Mouse (Mus musculus) forebrain, embryonic 14.5 days (tissue): ENCODE results near the gene Tmem151b. TPM values are rescaled to one million over a fixed set of nuclear protein-coding genes. Genes with fewer than 3 reads are reported as not detected.

Experiments
- ATAC-seq: fragments of 200-750 bp; cut with Nextera tagmentation; 2 replicates; pipeline ENCODE4 v1.8.0; 2017; ENCODE audit warnings: mild to moderate bottlenecking, moderate library complexity
- DNase-seq: peaks from one replicate; pipeline ENCODE4 v3.0.0-alpha.2; 2015; ENCODE audit warnings: low spot score
- H3K27ac ChIP-seq: fragments of 300-500 bp; sonication (generic); 2 replicates; pipeline ENCODE4 v1.5.1; 2014; ENCODE audit warnings: low read depth, mild to moderate bottlenecking, control low read depth, low read length, moderate library complexity
- H3K27me3 ChIP-seq: fragments of 300-500 bp; sonication (generic); replicated peaks from 2 replicates; pipeline ENCODE4 v1.6.1; 2014; ENCODE audit warnings: low read length, control low read depth, mixed read lengths; ENCODE audit not compliant: control insufficient read depth, insufficient read depth
- H3K36me3 ChIP-seq: fragments of 300-500 bp; sonication (generic); 2 replicates; pipeline ENCODE4 v1.6.1; 2014; ENCODE audit warnings: low read length, control low read depth; ENCODE audit not compliant: control insufficient read depth, insufficient read depth
- H3K4me1 ChIP-seq: fragments of 300-500 bp; sonication (generic); 2 replicates; pipeline ENCODE4 v1.6.1; 2014; ENCODE audit warnings: antibody characterized with exemption, low read length, control low read depth; ENCODE audit not compliant: control insufficient read depth, insufficient read depth
- H3K4me2 ChIP-seq: fragments of 300-500 bp; sonication (generic); 2 replicates; pipeline ENCODE4 v1.6.1; 2014; ENCODE audit warnings: mild to moderate bottlenecking, control low read depth, low read length
- H3K4me3 ChIP-seq: fragments of 300-500 bp; sonication (generic); 2 replicates; pipeline ENCODE4 v1.5.1; 2014; ENCODE audit warnings: low read depth, low read length, control low read depth
- H3K9ac ChIP-seq: fragments of 300-500 bp; sonication (generic); 2 replicates; pipeline ENCODE4 v1.6.1; 2014; ENCODE audit warnings: mild to moderate bottlenecking, low read length, control low read depth, moderate library complexity
- H3K9me3 ChIP-seq: fragments of 300-500 bp; sonication (generic); replicated peaks from 2 replicates; pipeline ENCODE4 v1.6.1; 2016; ENCODE audit warnings: low read length, control low read depth, mixed read lengths; ENCODE audit not compliant: control insufficient read depth
- WGBS: fragments of 180-500 bp; shearing (Covaris S2); extraction: QIAGEN DNeasy Blood & Tissue Kit; methylation state at CpG from one replicate; pipeline ENCODE4 v1.1.7; 2014; 5-methylcytosine and 5-hydroxymethylcytosine counted together
- polyA plus RNA-seq: library from polyadenylated mRNA; unstranded; fragments of >200 nt; fragmentation: Nextera tagmentation; extraction: Ambion mirVana; gene quantifications from 2 replicates; pipeline ENCODE4 v1.2.1, GENCODE M21; 2014

Gene Tmem151b
- polyA plus RNA-seq, 1 experiment from 2014 or later, result 19.2 TPM

- no peak overlapping the region for H3K9ac ChIP-seq
- no peak overlapping the region for H3K4me3 ChIP-seq
- 65% methylated on average over 7 of the region's 7 CpGs for WGBS
- H3K36me3 ChIP-seq, result no peaks in the 10 kb centered on the region
- peaks cover 6% of the 10 kb centered on the region for H3K4me1 ChIP-seq
- ATAC-seq (no peak), DNase-seq (no peak)
- no peaks in the 10 kb centered on the region for H3K9me3 ChIP-seq
- no peaks in the 10 kb centered on the region for H3K27me3 ChIP-seq
- H3K27ac ChIP-seq, result no peak overlapping the region
- H3K4me2 ChIP-seq, result no peak overlapping the region
These were observed 29.4 kb upstream of the Tmem151b start for GRCm38 (mm10) chr17:45578843-45579242.

GRCm38 (mm10) chr17:45578242-45578641, 28.8 kb upstream of the Tmem151b start:
- no peak overlapping the region for H3K4me2 ChIP-seq
- ATAC-seq (no peak), DNase-seq (no peak)
- WGBS, result 44% methylated on average over 5 of the region's 5 CpGs
- H3K9me3 ChIP-seq, result no peaks in the 10 kb centered on the region
- H3K36me3 ChIP-seq, result no peaks in the 10 kb centered on the region
- H3K4me3 ChIP-seq, result no peak overlapping the region
- H3K27me3 ChIP-seq, result no peaks in the 10 kb centered on the region
- H3K9ac ChIP-seq, result no peak overlapping the region
- no peak overlapping the region for H3K27ac ChIP-seq
- peaks cover 6% of the 10 kb centered on the region for H3K4me1 ChIP-seq

GRCm38 (mm10) chr17:45575123-45575897, 25.8 kb upstream of the Tmem151b start:
- WGBS, result 88% methylated on average over 8 of the region's 8 CpGs
- H3K9ac ChIP-seq, result peak overlapping the region; percentile 99; the same call in 1 of the 2 replicates
- DNase-seq (no peak), ATAC-seq (no peak)
- no peaks in the 10 kb centered on the region for H3K27me3 ChIP-seq
- peaks cover 14% of the 10 kb centered on the region for H3K36me3 ChIP-seq
- no peaks in the 10 kb centered on the region for H3K9me3 ChIP-seq
- H3K4me3 ChIP-seq, result no peak overlapping the region
- peaks cover 6% of the 10 kb centered on the region for H3K4me1 ChIP-seq
- peak overlapping the region; percentile 98 for H3K27ac ChIP-seq
- H3K4me2 ChIP-seq, result no peak overlapping the region

GRCm38 (mm10) chr17:45574129-45574761, 24.8 kb upstream of the Tmem151b start:
- H3K9ac ChIP-seq, result peak overlapping the region; percentile 99
- ATAC-seq (peak; percentile 60), DNase-seq (peak; percentile 88)
- peak overlapping the region; percentile 99 for H3K4me3 ChIP-seq
- under 1% methylated on average over 17 of the region's 17 CpGs for whole genome bisulfite sequencing
- H3K36me3 ChIP-seq, result peaks cover 25% of the 10 kb centered on the region
- peak overlapping the region; percentile 98 for H3K27ac ChIP-seq
- no peaks in the 10 kb centered on the region for H3K27me3 ChIP-seq
- no peaks in the 10 kb centered on the region for H3K9me3 ChIP-seq
- peaks cover 6% of the 10 kb centered on the region for H3K4me1 ChIP-seq
- H3K4me2 ChIP-seq, result peak overlapping the region; percentile 95

- no peaks in the 10 kb centered on the region for H3K27me3 ChIP-seq
These were observed 24.3 kb upstream of the Tmem151b start for GRCm38 (mm10) chr17:45573780-45574123.

GRCm38 (mm10) chr17:45573087-45573779, 23.8 kb upstream of the Tmem151b start, which contains the start of gene Hsp90ab1:
Gene Hsp90ab1 (minus strand): TSS chr17:45573271.
- Histone ChIP-seq H3K27me3 (no peaks in the 10 kb centered on the region), H3K4me2 (peak within 1 kb of the TSS; percentile 95), H3K9ac (peak within 1 kb of the TSS; percentile 99), H3K27ac (peak within 1 kb of the TSS; percentile 98), H3K4me1 (peaks cover 6% of the 10 kb centered on the region), H3K36me3 (peaks cover 35% of the 10 kb centered on the region), H3K9me3 (no peaks in the 10 kb centered on the region), H3K4me3 (peak within 1 kb of the TSS; percentile 99)
- under 1% methylated on average over 41 of the region's 41 CpGs for WGBS
- peak; percentile 81 for ATAC-seq
- DNase-seq, result peak; percentile 99

More at GRCm38 (mm10) chr17:45573780-45574123, 24.3 kb upstream of the Tmem151b start:
- peak overlapping the region; percentile 98 for H3K27ac ChIP-seq
- under 1% methylated on average over 17 of the region's 18 CpGs for WGBS
- peaks cover 6% of the 10 kb centered on the region for H3K4me1 ChIP-seq
- H3K9me3 ChIP-seq, result no peaks in the 10 kb centered on the region
- H3K4me2 ChIP-seq, result peak overlapping the region; percentile 95
- peak; percentile 65 for ATAC-seq
- peaks cover 30% of the 10 kb centered on the region for H3K36me3 ChIP-seq
- DNase-seq, result peak; percentile 96
- peak overlapping the region; percentile 99 for H3K4me3 ChIP-seq
- H3K9ac ChIP-seq, result peak overlapping the region; percentile 99

GRCm38 (mm10) chr17:45572103-45573086, 22.9 kb upstream of the Tmem151b start:
- DNase-seq (peak; percentile 90), ATAC-seq (peak; percentile 57)
- peak overlapping the region; percentile 98 for H3K27ac ChIP-seq
- peak overlapping the region; percentile 95 for H3K4me2 ChIP-seq
- H3K27me3 ChIP-seq, result no peaks in the 10 kb centered on the region
- peak overlapping the region; percentile 99 for H3K4me3 ChIP-seq
- H3K4me1 ChIP-seq, result peaks cover 6% of the 10 kb centered on the region
- WGBS, result 1% methylated on average over 49 of the region's 57 CpGs
- no peaks in the 10 kb centered on the region for H3K9me3 ChIP-seq
- H3K36me3 ChIP-seq, result peaks cover 43% of the 10 kb centered on the region
- peak overlapping the region; percentile 99 for H3K9ac ChIP-seq

GRCm38 (mm10) chr17:45569999-45570398, 20.5 kb upstream of the Tmem151b start:
- 87% methylated on average over 4 of the region's 4 CpGs for WGBS
- H3K27me3 ChIP-seq, result no peaks in the 10 kb centered on the region
- peaks cover 9% of the 10 kb centered on the region for H3K4me1 ChIP-seq
- no peak for DNase-seq
- no peak for ATAC-seq
- no peak overlapping the region for H3K4me2 ChIP-seq
- H3K36me3 ChIP-seq, result peaks cover 67% of the 10 kb centered on the region
- no peak overlapping the region for H3K27ac ChIP-seq
- no peak overlapping the region for H3K4me3 ChIP-seq
- H3K9ac ChIP-seq, result no peak overlapping the region
- no peaks in the 10 kb centered on the region for H3K9me3 ChIP-seq
